In genomic region chr4:82303362-82303900, GRCm38 (mm10) we compare ENCODE assay signal across 12 mouse cellular contexts.
DNase-seq lines count a peak whose midpoint lies in the region; ATAC-seq and TF ChIP-seq lines count a peak whose summit lies in the region.
"Had no signal": no experiment of that assay in that cellular context is flagged by ENCODE, and none has a peak within 500 bp of the region (broad histone marks: within the 10 kb centered on the region; RNA-seq: fewer than 3 reads in every experiment).

No protein-coding gene starts in this region.

- no peak for ATAC-seq in kidney, embryonic 15.5 days (replicated peaks; ENCODE audit: low FRiP score)
- no peak for ATAC-seq in embryonic facial prominence, embryonic 14.5 days (ENCODE audit: low read depth)
- ATAC-seq in hindbrain, embryonic 12.5 days (ENCODE audit: low FRiP score): peak; percentile 71
- ATAC-seq in midbrain, postnatal 0 days (ENCODE audit: low FRiP score): no peak

- WGBS in kidney, embryonic 15.5 days: 60% methylated on average over 3 of the region's 3 CpGs
- 35% methylated on average over 3 of the region's 3 CpGs for WGBS in embryonic facial prominence, embryonic 14.5 days
- 27% methylated on average over 3 of the region's 3 CpGs for WGBS in hindbrain, embryonic 12.5 days
- WGBS in midbrain, postnatal 0 days: 35% methylated on average over 3 of the region's 3 CpGs

- H3K9me3 ChIP-seq in kidney, embryonic 15.5 days (replicated peaks): no peaks in the 10 kb centered on the region
- no peaks in the 10 kb centered on the region for H3K9me3 ChIP-seq in embryonic facial prominence, embryonic 14.5 days (ENCODE audit: control insufficient read depth, low read length)
- H3K9me3 ChIP-seq in hindbrain, embryonic 12.5 days (replicated peaks): no peaks in the 10 kb centered on the region
- no peaks in the 10 kb centered on the region for H3K9me3 ChIP-seq in midbrain, postnatal 0 days (ENCODE audit: low read length)

- peaks cover 36% of the 10 kb centered on the region for H3K4me1 ChIP-seq in kidney, embryonic 15.5 days
- peaks cover 45% of the 10 kb centered on the region for H3K4me1 ChIP-seq in embryonic facial prominence, embryonic 14.5 days (ENCODE audit: control insufficient read depth, insufficient read depth, low read length)
- peaks cover 29% of the 10 kb centered on the region for H3K4me1 ChIP-seq in hindbrain, embryonic 12.5 days
- peaks cover 6% of the 10 kb centered on the region; the same call in 1 of the 2 replicates for H3K4me1 ChIP-seq in midbrain, postnatal 0 days (ENCODE audit: insufficient read depth, low read length)

- no peak for DNase-seq in kidney, postnatal 36 days
- no peak for DNase-seq in embryonic facial prominence, embryonic 14.5 days (ENCODE audit: low spot score)
- DNase-seq in midbrain, postnatal 0 days (ENCODE audit: low spot score): peak; percentile 35
- DNase-seq in frontal cortex, postnatal 36 days (ENCODE audit: low spot score in 2 of 2): no peak
- no peak for DNase-seq in cerebellum, postnatal 10 days
- DNase-seq in spleen, postnatal 4 days (ENCODE audit: low spot score in 2 of 2): no peak
- DNase-seq: adrenal gland, adult 8-10 months; cerebellum, postnatal 14 days; right cerebral cortex, postnatal 4 days; thymus, postnatal 36 days had no signal

- no peak overlapping the region for H3K4me2 ChIP-seq in kidney, embryonic 15.5 days
- no peak overlapping the region for H3K4me2 ChIP-seq in embryonic facial prominence, embryonic 14.5 days (ENCODE audit: low read depth, low read length)
- peak overlapping the region; percentile 37; the same call in 1 of the 2 replicates for H3K4me2 ChIP-seq in hindbrain, embryonic 12.5 days (replicated peaks)
- no peak overlapping the region for H3K4me2 ChIP-seq in midbrain, postnatal 0 days (ENCODE audit: low read depth, low read length, poor library complexity, severe bottlenecking)

- no peak for TF ChIP-seq CTCF in midbrain, postnatal 0 days (IDR thresholded peaks at IDR 0.05)

- no peaks in the 10 kb centered on the region for H3K27me3 ChIP-seq in kidney, embryonic 15.5 days
- H3K27me3 ChIP-seq in embryonic facial prominence, embryonic 14.5 days (replicated peaks; ENCODE audit: control insufficient read depth, insufficient read depth, low read length): no peaks in the 10 kb centered on the region
- no peaks in the 10 kb centered on the region for H3K27me3 ChIP-seq in hindbrain, embryonic 12.5 days
- no peaks in the 10 kb centered on the region for H3K27me3 ChIP-seq in midbrain, postnatal 0 days (ENCODE audit: insufficient read depth, low read length)

- no peak overlapping the region for H3K9ac ChIP-seq in kidney, embryonic 15.5 days
- H3K9ac ChIP-seq in embryonic facial prominence, embryonic 14.5 days (ENCODE audit: low read depth, low read length): no peak overlapping the region
- H3K9ac ChIP-seq in hindbrain, embryonic 12.5 days: no peak overlapping the region
- no peak overlapping the region; the same call in 1 of the 2 replicates for H3K9ac ChIP-seq in midbrain, postnatal 0 days (replicated peaks; ENCODE audit: low read length, poor library complexity, severe bottlenecking)

- H3K36me3 ChIP-seq in kidney, embryonic 15.5 days: peaks cover 6% of the 10 kb centered on the region; the same call in 1 of the 2 replicates
- H3K36me3 ChIP-seq in embryonic facial prominence, embryonic 14.5 days (ENCODE audit: control insufficient read depth, insufficient read depth, low read length): peaks cover 23% of the 10 kb centered on the region
- H3K36me3 ChIP-seq in hindbrain, embryonic 12.5 days: no peaks in the 10 kb centered on the region
- H3K36me3 ChIP-seq in midbrain, postnatal 0 days (ENCODE audit: insufficient read depth, low read length): no peaks in the 10 kb centered on the region

- no peak overlapping the region for H3K4me3 ChIP-seq in kidney, embryonic 15.5 days (replicated peaks)
- H3K4me3 ChIP-seq in embryonic facial prominence, embryonic 14.5 days (ENCODE audit: low read depth, low read length): no peak overlapping the region
- no peak overlapping the region for H3K4me3 ChIP-seq in hindbrain, embryonic 12.5 days
- no peak overlapping the region; the same call in 1 of the 2 replicates for H3K4me3 ChIP-seq in midbrain, postnatal 0 days (ENCODE audit: low read depth, low read length)

- peak overlapping the region; percentile 93 for H3K27ac ChIP-seq in kidney, embryonic 15.5 days
- peak overlapping the region; percentile 94 for H3K27ac ChIP-seq in embryonic facial prominence, embryonic 14.5 days (replicated peaks; ENCODE audit: low read depth, low read length)
- peak overlapping the region; percentile 91 for H3K27ac ChIP-seq in hindbrain, embryonic 12.5 days
- H3K27ac ChIP-seq in midbrain, postnatal 0 days (ENCODE audit: low read depth, low read length): no peak overlapping the region
